Mouse (Mus musculus): ENCODE measurements around the gene Olfr921. TPM values are rescaled to one million over a fixed set of nuclear protein-coding genes. Genes with fewer than 3 reads are reported as not detected.

The Olfr921 gene
- total RNA-seq (2022) = not detected

DNA sequence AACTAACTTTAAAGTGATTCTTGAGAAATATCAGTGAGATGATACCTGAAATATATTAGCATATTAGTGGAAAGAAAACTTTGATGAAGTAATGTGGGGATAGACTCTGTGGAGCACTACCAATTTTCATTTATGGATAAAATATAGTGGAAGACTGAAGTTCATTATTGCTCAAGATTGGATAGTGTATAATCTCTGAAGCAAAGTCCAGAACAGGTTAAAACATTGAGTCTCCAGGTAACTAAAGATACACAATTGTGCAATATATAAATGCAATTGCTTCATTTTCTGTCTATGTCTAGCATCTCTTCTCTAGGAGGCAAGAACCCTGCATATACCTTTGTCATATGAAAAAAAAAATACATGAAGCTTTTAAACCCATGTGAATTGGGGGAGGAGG, at the start of gene Olfr921:
Gene Olfr921, plus strand, starts transcription at position 301 of the 400 bp plus-strand sequence.
- DNase-seq (ENCODE audit: low spot score in 2 of 2) = no peak

GRCm38 (mm10) chr9:38724044-38724443, 48.8 kb upstream of the Olfr921 start:
- DNase-seq (ENCODE audit: low spot score in 2 of 2) = no peak

GRCm38 (mm10) chr9:38728218-38728617, 44.6 kb upstream of the Olfr921 start:
- DNase-seq (ENCODE audit: low spot score in 2 of 2) = no peak

DNA sequence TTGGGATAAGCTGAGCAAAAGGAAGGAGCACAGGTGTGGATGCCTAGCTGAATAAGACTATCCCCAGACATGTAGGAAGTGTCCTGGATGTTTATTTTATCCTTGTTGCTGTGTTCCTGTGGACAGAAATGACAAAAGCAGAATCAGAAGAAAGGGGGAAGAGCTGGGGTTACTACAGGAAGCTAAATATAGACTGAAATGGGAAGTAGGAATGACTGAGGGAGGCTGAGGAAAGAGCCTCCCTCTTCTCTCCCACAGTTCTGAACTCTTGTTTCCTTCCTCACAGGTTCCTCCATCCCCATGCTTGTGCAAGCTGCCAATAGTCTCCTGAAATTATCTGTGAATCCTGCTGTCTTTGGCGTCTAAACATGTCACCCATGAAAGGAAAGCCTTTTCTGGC, 31.5 kb upstream of the Olfr921 start:
- no peak for DNase-seq (ENCODE audit: low spot score in 2 of 2)

DNA sequence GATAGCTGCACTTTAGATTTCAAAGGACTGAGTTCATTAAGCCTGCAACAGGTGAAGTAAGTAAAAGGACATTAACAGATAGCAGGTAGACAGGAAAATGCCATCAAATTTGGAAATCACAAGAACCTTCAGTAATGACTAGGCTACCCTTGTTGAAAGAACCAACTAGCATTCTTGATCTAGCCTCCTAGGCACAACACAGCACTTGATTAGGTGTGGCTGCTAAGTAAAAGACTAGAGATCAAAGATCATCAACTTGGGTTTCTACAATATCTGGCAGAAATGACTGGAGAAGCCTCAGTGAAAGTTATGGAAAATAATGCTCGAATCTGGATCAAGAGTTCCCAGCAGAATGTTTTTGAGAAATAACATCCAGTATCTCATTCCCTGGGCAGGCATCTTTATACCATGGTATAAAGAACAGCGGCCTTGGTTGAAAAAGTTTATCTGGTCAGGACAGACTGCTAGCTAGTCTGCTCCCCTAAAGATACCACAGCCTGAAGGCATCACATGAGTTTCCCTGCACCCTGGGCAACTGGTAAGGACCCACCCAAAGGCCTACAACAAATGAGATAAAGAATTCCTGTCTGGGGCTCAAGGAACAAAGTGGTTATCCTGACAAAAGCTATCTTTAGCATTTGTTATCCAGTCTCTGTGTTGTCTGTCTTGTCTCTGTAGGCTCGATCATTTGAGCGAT, 28.1 kb upstream of the Olfr921 start:
- no peak for DNase-seq (ENCODE audit: low spot score in 2 of 2)

- no peak for DNase-seq (ENCODE audit: low spot score in 2 of 2)
These were observed 20.9 kb upstream of the Olfr921 start, which contains the start of gene Olfr920 for GRCm38 (mm10) chr9:38751999-38752398. Gene Olfr920 (plus strand): TSS chr9:38752299.

DNA sequence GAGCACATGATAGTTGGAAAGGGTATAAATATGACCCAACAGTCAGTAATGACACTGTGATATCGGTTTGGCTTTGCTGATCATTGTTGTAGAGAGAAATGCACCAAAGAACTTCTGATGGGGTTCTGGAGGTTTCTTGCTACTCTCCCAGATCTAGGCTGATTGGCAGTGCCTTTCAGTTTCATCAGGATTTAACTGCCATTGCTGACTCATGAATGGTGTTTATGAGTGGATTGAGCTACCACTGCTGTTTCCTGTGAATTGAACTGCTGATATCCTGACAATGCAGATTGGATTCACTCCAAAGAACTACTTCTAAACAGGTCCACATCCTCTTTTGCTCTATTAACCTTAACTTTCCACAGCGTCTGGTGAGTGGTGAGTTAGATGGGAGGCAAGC, 19.8 kb downstream of the Olfr921 start:
- DNase-seq (ENCODE audit: low spot score in 2 of 2) = no peak

GRCm38 (mm10) chr9:38805696-38806095, 32.8 kb downstream of the Olfr921 start:
- no peak for DNase-seq (ENCODE audit: low spot score in 2 of 2)

GRCm38 (mm10) chr9:38814314-38814713, 41.4 kb downstream of the Olfr921 start, which contains the start of gene Olfr922:
Gene Olfr922 (plus strand): TSS chr9:38814614.
- DNase-seq (ENCODE audit: low spot score in 2 of 2) = no peak

GRCm38 (mm10) chr9:38815458-38815986, 42.7 kb downstream of the Olfr921 start:
- DNase-seq (ENCODE audit: low spot score in 2 of 2) = no peak

DNA sequence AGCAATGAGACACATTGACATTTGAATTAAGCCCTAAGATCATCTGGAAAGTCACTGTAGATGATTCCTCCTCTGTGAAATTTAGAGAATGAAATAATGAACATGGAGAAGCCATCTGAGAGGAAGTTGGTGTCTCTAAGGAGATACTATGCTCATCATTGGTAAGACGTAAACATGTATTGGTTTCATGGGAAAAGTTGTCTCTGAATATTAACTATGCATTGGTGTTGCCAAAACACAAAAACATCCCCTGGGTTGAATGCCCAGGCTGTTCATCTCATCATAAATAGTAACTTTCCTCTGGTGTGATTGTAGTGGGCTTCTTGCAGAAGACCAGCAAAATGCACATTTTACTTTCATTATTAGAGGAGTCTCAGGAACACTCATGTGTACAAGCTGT, 53.4 kb downstream of the Olfr921 start, which contains the start of gene Olfr923:
Gene Olfr923, plus strand, starts transcription at position 301 of the 400 bp plus-strand sequence.
- DNase-seq (ENCODE audit: low spot score in 2 of 2) = no peak

Other genes starting within 250 kb of the Olfr921 start
- not detected for gene Olfr910, start 235.2 kb upstream of the Olfr921 start, total RNA-seq (2022)
- gene Olfr912, start 192.9 kb upstream of the Olfr921 start, total RNA-seq (2022) = not detected
- not detected for gene Olfr913, start 180.3 kb upstream of the Olfr921 start, total RNA-seq (2022)
- gene Olfr914, start 168.0 kb upstream of the Olfr921 start, total RNA-seq (2022) = not detected
- not detected for gene Olfr916, start 113.2 kb upstream of the Olfr921 start, total RNA-seq (2022)
- not detected for gene Olfr917, start 107.2 kb upstream of the Olfr921 start, total RNA-seq (2022)
- gene Olfr918, start 98.5 kb upstream of the Olfr921 start, total RNA-seq (2022) = not detected
- not detected for gene Olfr919, start 69.4 kb upstream of the Olfr921 start, total RNA-seq (2022)
- 10 to 100 TPM; 12.9 to 16.0 (median 14.7) TPM for gene Vwa5a, start 54.8 kb upstream of the Olfr921 start, total RNA-seq (2022)
- gene Olfr920, start 20.8 kb upstream of the Olfr921 start, total RNA-seq (2022) = under 1 TPM in 3 of 4 experiments, not detected in 1; 0.04 to 0.05 (median 0.05) TPM
- not detected for gene Olfr922, start 41.5 kb downstream of the Olfr921 start, total RNA-seq (2022)
- gene Olfr923, start 53.5 kb downstream of the Olfr921 start, total RNA-seq (2022) = not detected
- not detected for gene Olfr924, start 71.4 kb downstream of the Olfr921 start, total RNA-seq (2022)
- gene Olfr26, start 82.0 kb downstream of the Olfr921 start, total RNA-seq (2022) = not detected
- gene Olfr926, start 104.1 kb downstream of the Olfr921 start, total RNA-seq (2022) = not detected
- not detected for gene Olfr930, start 156.7 kb downstream of the Olfr921 start, total RNA-seq (2022)
- gene Olfr933, start 199.2 kb downstream of the Olfr921 start, total RNA-seq (2022) = not detected
- not detected for gene Olfr934, start 215.2 kb downstream of the Olfr921 start, total RNA-seq (2022)
- gene Olfr935, start 226.6 kb downstream of the Olfr921 start, total RNA-seq (2022) = not detected

Data from gastrocnemius, adult 8-10 months (tissue).